Mouse (Mus musculus) ES-Bruce4 (cell line): ENCODE measurements at regions not wholly inside any gene's neighbourhood (a gene's known extent, or its start where the extent isn't known, plus 50 kb on each side); places are given as distances from the start of the nearest gene placed in this dataset.

Source experiments
- H3K27ac ChIP-seq: 2 replicates; pipeline ENCODE4 v1.5.1; 2012; ENCODE audit warnings: low read length, inconsistent platforms; ENCODE audit not compliant: insufficient read depth
- H3K27me3 ChIP-seq: 2 replicates; pipeline ENCODE4 v1.6.1; 2012; ENCODE audit warnings: mild to moderate bottlenecking, low read length, inconsistent platforms; ENCODE audit not compliant: control insufficient read depth, poor library complexity, insufficient read depth, severe bottlenecking
- H3K36me3 ChIP-seq: 2 replicates; pipeline ENCODE4 v1.6.1; 2012; ENCODE audit warnings: inconsistent platforms, mild to moderate bottlenecking, low read length, moderate library complexity; ENCODE audit not compliant: control insufficient read depth, poor library complexity, insufficient read depth, severe bottlenecking
- H3K4me1 ChIP-seq: one replicate; pipeline ENCODE4 v1.8.1; 2011; ENCODE audit warnings: low read length; ENCODE audit not compliant: control insufficient read depth, insufficient read depth
- H3K4me3 ChIP-seq: 2 replicates; pipeline ENCODE4 v1.5.1; 2011; ENCODE audit warnings: low read depth, mild to moderate bottlenecking, low read length
- H3K9ac ChIP-seq: 2 replicates; pipeline ENCODE4 v1.6.1; 2012; ENCODE audit warnings: low read depth, mild to moderate bottlenecking, inconsistent platforms; ENCODE audit not compliant: poor library complexity, severe bottlenecking
- H3K9me3 ChIP-seq: replicated peaks from 2 replicates; pipeline ENCODE4 v1.6.1; 2012; ENCODE audit warnings: mild to moderate bottlenecking, low read length, inconsistent platforms; ENCODE audit not compliant: control insufficient read depth, poor library complexity, insufficient read depth, severe bottlenecking
- CTCF ChIP-seq: IDR thresholded peaks from one replicate; pipeline ENCODE4 v1.8.1; 2011; ENCODE audit warnings: low read depth, low read length
- EP300 ChIP-seq: IDR thresholded peaks from 2 replicates; pipeline ENCODE4 v1.6.1; 2011; ENCODE audit warnings: low read depth, low read length; ENCODE audit not compliant: insufficient read depth
- POLR2A ChIP-seq: IDR thresholded peaks from one replicate; pipeline ENCODE4 v1.8.1; 2011; ENCODE audit warnings: low read length; ENCODE audit not compliant: insufficient read depth

DNA sequence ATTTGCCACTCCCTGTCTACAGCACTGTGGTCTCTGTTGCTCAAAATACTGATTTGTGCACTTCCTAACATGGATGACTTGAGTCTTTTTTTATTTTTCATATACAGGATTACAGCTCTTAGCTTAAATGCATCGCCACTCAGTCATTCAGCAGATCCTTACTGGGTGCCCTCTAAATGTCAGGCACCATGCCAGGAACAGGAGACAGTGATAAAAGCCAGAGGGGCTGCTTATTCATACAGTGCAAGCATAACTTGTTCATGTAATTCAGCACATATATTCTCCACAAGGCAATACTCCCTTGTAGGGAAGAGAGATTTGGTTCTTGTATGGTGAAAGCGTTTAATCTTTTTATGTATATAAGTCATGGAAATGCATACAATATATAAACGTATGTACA is 175.7 kb upstream of the 2610301B20Rik start:
- no peaks in the 10 kb centered on the region for H3K27me3 ChIP-seq
- TF ChIP-seq EP300: no peak
- no peak for TF ChIP-seq CTCF
- TF ChIP-seq POLR2A: no peak
- H3K4me3 ChIP-seq: no peak overlapping the region
- H3K36me3 ChIP-seq: no peaks in the 10 kb centered on the region
- H3K27ac ChIP-seq: no peak overlapping the region
- H3K9ac ChIP-seq: no peak overlapping the region
- H3K4me1 ChIP-seq: no peaks in the 10 kb centered on the region
- H3K9me3 ChIP-seq: no peaks in the 10 kb centered on the region

GRCm38 (mm10) chr4:10701479-10701878 is 172.8 kb upstream of the 2610301B20Rik start:
- Histone ChIP-seq H3K27ac (no peak overlapping the region), H3K27me3 (no peaks in the 10 kb centered on the region), H3K9me3 (no peaks in the 10 kb centered on the region), H3K36me3 (no peaks in the 10 kb centered on the region), H3K4me3 (no peak overlapping the region), H3K9ac (no peak overlapping the region), H3K4me1 (no peaks in the 10 kb centered on the region)
- TF ChIP-seq EP300 (no peak), CTCF (no peak), POLR2A (no peak)

DNA sequence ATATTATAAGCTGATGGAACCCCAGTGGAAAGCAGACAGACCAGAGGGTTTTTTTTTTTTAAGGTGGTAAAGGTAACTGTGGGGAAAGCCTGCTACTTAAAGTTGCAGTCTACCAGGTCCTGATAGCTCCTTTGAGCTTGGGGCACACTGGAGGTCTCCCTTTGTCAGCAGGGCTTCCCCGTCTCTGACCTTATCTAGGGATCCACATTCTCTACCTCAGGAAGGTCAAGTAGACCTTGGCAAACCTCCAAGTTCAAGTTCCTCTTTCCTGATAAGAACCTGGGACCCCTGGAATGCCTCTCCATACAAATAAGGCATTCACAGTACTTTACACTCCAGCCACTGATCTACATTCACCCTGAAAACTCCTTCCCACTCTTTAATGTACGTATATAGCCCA is 171.1 kb upstream of the 2610301B20Rik start:
- Histone ChIP-seq H3K36me3 (no peaks in the 10 kb centered on the region), H3K27ac (no peak overlapping the region), H3K27me3 (no peaks in the 10 kb centered on the region), H3K4me3 (no peak overlapping the region), H3K4me1 (no peaks in the 10 kb centered on the region), H3K9ac (no peak overlapping the region), H3K9me3 (no peaks in the 10 kb centered on the region)
- no peak for TF ChIP-seq EP300
- no peak for TF ChIP-seq CTCF
- TF ChIP-seq POLR2A: no peak

DNA sequence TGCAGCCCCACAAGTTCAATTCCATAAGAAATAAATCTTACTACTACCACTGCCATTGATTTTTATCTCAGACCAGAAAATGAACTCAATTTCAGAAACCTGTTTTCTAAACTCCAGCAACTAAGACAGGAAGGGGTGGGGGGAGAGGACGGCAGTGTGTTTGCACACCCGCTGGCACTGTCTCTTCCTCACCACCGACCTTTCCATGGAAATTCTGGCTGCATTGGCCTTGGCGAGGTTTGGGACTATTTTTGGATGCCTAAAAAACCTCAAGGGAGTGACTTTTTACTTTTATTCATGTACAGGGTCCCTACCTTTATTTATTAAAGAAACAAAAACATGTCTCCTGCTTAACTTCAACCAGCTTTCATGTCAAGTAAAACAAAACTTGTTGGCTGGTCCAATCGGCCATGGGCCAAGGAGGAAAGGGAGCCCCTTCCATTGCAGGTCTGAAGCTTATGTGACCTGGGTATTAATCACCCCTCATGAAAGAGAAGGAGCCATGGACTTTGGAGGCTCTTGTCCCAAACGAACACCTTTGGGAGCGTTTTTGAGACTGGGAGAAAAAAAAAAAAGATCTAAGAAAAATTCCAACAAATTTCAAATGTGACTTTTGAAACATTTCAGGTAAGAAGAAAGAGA is 167.2 kb upstream of the 2610301B20Rik start:
- H3K4me3 ChIP-seq: no peak overlapping the region
- H3K36me3 ChIP-seq: no peaks in the 10 kb centered on the region
- H3K4me1 ChIP-seq: no peaks in the 10 kb centered on the region
- no peak overlapping the region for H3K27ac ChIP-seq
- no peak for TF ChIP-seq POLR2A
- TF ChIP-seq CTCF: no peak
- TF ChIP-seq EP300: no peak
- no peaks in the 10 kb centered on the region for H3K27me3 ChIP-seq
- H3K9me3 ChIP-seq: no peaks in the 10 kb centered on the region
- H3K9ac ChIP-seq: no peak overlapping the region

DNA sequence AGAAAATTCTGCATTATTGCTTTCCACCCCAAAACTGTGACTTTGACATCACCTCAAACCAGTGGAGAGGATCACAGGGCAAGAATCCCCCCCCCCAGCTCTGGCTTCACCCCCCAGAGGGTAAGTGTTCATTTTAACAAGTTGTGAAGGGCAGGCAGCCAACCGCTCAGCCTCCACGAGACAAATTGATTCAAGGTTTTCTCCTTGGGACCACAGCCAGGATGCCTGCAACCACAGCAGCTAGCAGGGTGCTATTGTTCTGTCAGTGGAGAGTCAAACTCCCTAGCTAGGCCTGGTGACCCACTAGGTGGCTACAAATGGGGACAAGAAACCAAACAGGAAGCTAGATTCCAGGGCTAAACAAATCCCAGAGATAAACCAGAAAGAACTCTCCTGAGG is 166.6 kb upstream of the 2610301B20Rik start:
- H3K9me3 ChIP-seq: no peaks in the 10 kb centered on the region
- no peak overlapping the region for H3K27ac ChIP-seq
- H3K4me3 ChIP-seq: no peak overlapping the region
- H3K9ac ChIP-seq: no peak overlapping the region
- H3K27me3 ChIP-seq: no peaks in the 10 kb centered on the region
- no peaks in the 10 kb centered on the region for H3K36me3 ChIP-seq
- no peak for TF ChIP-seq CTCF
- no peak for TF ChIP-seq POLR2A
- TF ChIP-seq EP300: no peak
- H3K4me1 ChIP-seq: no peaks in the 10 kb centered on the region

- Histone ChIP-seq H3K9me3 (no peaks in the 10 kb centered on the region), H3K9ac (no peak overlapping the region), H3K27me3 (no peaks in the 10 kb centered on the region), H3K4me3 (no peak overlapping the region), H3K4me1 (no peaks in the 10 kb centered on the region), H3K27ac (no peak overlapping the region), H3K36me3 (no peaks in the 10 kb centered on the region)
- TF ChIP-seq EP300 (no peak), CTCF (no peak), POLR2A (no peak)
Measured at GRCm38 (mm10) chr4:10711939-10712533, 162.3 kb upstream of the 2610301B20Rik start.
